Mouse (Mus musculus): ENCODE measurements around the gene Mog. TPM values are rescaled to one million over a fixed set of nuclear protein-coding genes. Genes with fewer than 3 reads are reported as not detected.

Mog gene
- not detected for total RNA-seq (2023)

GRCm38 (mm10) chr17:37022628-37023576 lies at the start of gene Mog:
Gene Mog, minus strand, starts transcription at chr17:37023398.

GRCm38 (mm10) chr17:37045611-37046311 lies 22.6 kb upstream of the Mog start, which contains the start of gene Gabbr1:
Gene Gabbr1, plus strand, starts transcription at chr17:37045966.

GRCm38 (mm10) chr17:37000863-37001262 lies 22.3 kb downstream of the Mog start, which contains the start of gene Zfp57:
Gene Zfp57, plus strand, starts transcription at chr17:37001163.

GRCm38 (mm10) chr17:36989437-36989836 lies 33.8 kb downstream of the Mog start, which contains the start of gene H2-M5:
Gene H2-M5, minus strand, starts transcription at chr17:36989537.

GRCm38 (mm10) chr17:36981221-36981813 lies 41.9 kb downstream of the Mog start, which contains the start of gene 2410137M14Rik:
Gene 2410137M14Rik, minus strand, starts transcription at chr17:36981237.

Other genes with a start within 250 kb of the Mog start
- gene H2-M10.6, start 211.2 kb downstream of the Mog start, total RNA-seq (2023): not detected
- 125 TPM for gene Trim26, start 186.3 kb downstream of the Mog start, total RNA-seq (2023)
- gene Trim15, start 156.2 kb downstream of the Mog start, total RNA-seq (2023): not detected
- 2.6 TPM for gene Trim10, start 153.8 kb downstream of the Mog start, total RNA-seq (2023)
- gene Trim40, start 133.3 kb downstream of the Mog start, total RNA-seq (2023): not detected
- not detected for gene Trim31, start 125.3 kb downstream of the Mog start, total RNA-seq (2023)
- 1.4 TPM for gene Rnf39, start 80.5 kb downstream of the Mog start, total RNA-seq (2023)
- 70.8 TPM for gene Ppp1r11, start 71.7 kb downstream of the Mog start, total RNA-seq (2023)
- gene Znrd1, start 64.8 kb downstream of the Mog start, total RNA-seq (2023): 64.3 TPM
- 1.7 TPM for gene Znrd1as, start 64.8 kb downstream of the Mog start, total RNA-seq (2023)
- gene 2410137M14Rik, start 42.2 kb downstream of the Mog start, total RNA-seq (2023): not detected
- gene H2-M5, start 33.9 kb downstream of the Mog start, total RNA-seq (2023): not detected
- not detected for gene Zfp57, start 22.2 kb downstream of the Mog start, total RNA-seq (2023)
- 112 TPM for gene Gabbr1, start 22.6 kb upstream of the Mog start, total RNA-seq (2023)
- gene Olfr90, start 65.1 kb upstream of the Mog start, total RNA-seq (2023): 0.21 TPM
- gene Olfr91, start 74.9 kb upstream of the Mog start, total RNA-seq (2023): not detected
- gene Olfr92, start 96.7 kb upstream of the Mog start, total RNA-seq (2023): not detected
- not detected for gene Olfr93, start 138.1 kb upstream of the Mog start, total RNA-seq (2023)
- not detected for gene Ubd, start 170.5 kb upstream of the Mog start, total RNA-seq (2023)
- gene Olfr94, start 177.6 kb upstream of the Mog start, total RNA-seq (2023): not detected
- gene Olfr95, start 189.7 kb upstream of the Mog start, total RNA-seq (2023): not detected
- gene Olfr96, start 196.7 kb upstream of the Mog start, total RNA-seq (2023): not detected
- not detected for gene Olfr97, start 213.9 kb upstream of the Mog start, total RNA-seq (2023)
- gene Olfr98, start 240.4 kb upstream of the Mog start, total RNA-seq (2023): not detected
- 32.4 TPM for gene H2-M3, start 246.8 kb upstream of the Mog start, total RNA-seq (2023)

All from CD4-positive naive resting alpha-beta T cell, adult 76 days (primary cell).